Mouse (Mus musculus) heart, adult 2 months (tissue): ENCODE measurements around the gene Ints5.

Experiments
- CTCF ChIP-seq: fragments of 200-600 bp; IDR thresholded peaks from 2 replicates; pipeline ENCODE4 v1.8.1; 2022; ENCODE audit warnings: antibody characterized with exemption, mild to moderate bottlenecking, moderate library complexity
- POLR2A ChIP-seq: fragments of 200-500 bp; IDR thresholded peaks from 2 replicates; pipeline ENCODE4 v1.6.1; 2011; ENCODE audit warnings: mild to moderate bottlenecking, low read depth, low read length, control low read depth; ENCODE audit not compliant: insufficient read depth

DNA sequence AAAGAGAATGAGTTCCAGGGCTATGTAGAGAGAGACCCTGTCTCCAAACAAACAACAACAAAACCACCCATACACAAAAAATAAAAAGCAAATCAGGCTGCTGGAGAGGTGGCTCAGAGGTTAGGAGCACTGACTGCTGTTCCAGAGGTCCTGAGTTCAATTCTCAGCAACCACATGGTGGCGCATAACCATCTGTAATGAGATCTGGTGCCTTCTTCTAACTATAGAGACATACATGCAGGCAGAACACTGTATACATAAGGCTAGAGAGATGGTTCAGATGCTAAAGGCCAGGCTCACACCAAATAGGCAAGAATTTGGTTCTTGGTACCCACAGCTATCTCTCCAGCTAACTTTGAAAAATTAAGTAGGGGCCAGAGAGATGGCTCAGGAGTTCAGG, 33.8 kb upstream of the Ints5 start:
- TF ChIP-seq CTCF (peak; percentile 63), POLR2A (no peak)
